Mouse (Mus musculus) heart, postnatal 0 days (tissue): ENCODE results near the gene Pcnx2.

Experiments used
- CTCF ChIP-seq: IDR thresholded peaks from 2 replicates; pipeline ENCODE4 v1.5.1; 2016; ENCODE audit warnings: antibody characterized with exemption, control low read depth, low read depth
- EP300 ChIP-seq: IDR thresholded peaks from 2 replicates; pipeline ENCODE4 v1.6.1; 2016; ENCODE audit warnings: antibody characterized with exemption, low read depth

GRCm38 (mm10) chr8:125792816-125793455, 105.2 kb downstream of the Pcnx2 start:
- TF ChIP-seq CTCF (no peak), EP300 (no peak)
